Mouse (Mus musculus): ENCODE measurements around the gene Vmn2r116. TPM values are rescaled to one million over a fixed set of nuclear protein-coding genes. Genes with fewer than 3 reads are reported as not detected.
"Not testable (repeated sequence)": the region's sequence is repeated elsewhere in the genome, so short reads cannot be mapped to it uniquely, and the experiment has no call there.

Gene Vmn2r116
- polyA plus RNA-seq (2016; fragmentation: Nextera tagmentation; extraction: Ambion mirVana) = not detected in 2 replicates

- not testable (repeated sequence) for H3K4me3 ChIP-seq; H3K36me3 ChIP-seq (replicated peaks); H3K27ac ChIP-seq; DNase-seq (ENCODE audit: extremely low spot score, low spot score); H3K27me3 ChIP-seq (ENCODE audit: poor library complexity, severe bottlenecking); H3K9me3 ChIP-seq; H3K4me1 ChIP-seq
Observed at GRCm38 (mm10) chr17:23384304-23384703, at the start of gene Vmn2r116. TSS of gene Vmn2r116 (plus strand) at chr17:23384604.

GRCm38 (mm10) chr17:23343441-23343840, 41.0 kb upstream of the Vmn2r116 start, which contains the start of gene Vmn2r115:
TSS of gene Vmn2r115 (plus strand) at chr17:23343741.
- WGBS = 37% methylated on average over 2 of the region's 2 CpGs

GRCm38 (mm10) chr17:23351644-23352043, 32.8 kb upstream of the Vmn2r116 start:
- H3K4me1 ChIP-seq = no peaks in the 10 kb centered on the region
- H3K36me3 ChIP-seq (replicated peaks) = no peaks in the 10 kb centered on the region
- H3K4me3 ChIP-seq = no peak overlapping the region
- H3K27me3 ChIP-seq (ENCODE audit: poor library complexity, severe bottlenecking) = no peaks in the 10 kb centered on the region
- DNase-seq (ENCODE audit: extremely low spot score, low spot score) = no peak
- no peak overlapping the region for H3K27ac ChIP-seq
- H3K9me3 ChIP-seq = peaks cover 9% of the 10 kb centered on the region
- 75% methylated on average over 1 of the region's 1 CpGs for WGBS

More at GRCm38 (mm10) chr17:23343441-23343840, 41.0 kb upstream of the Vmn2r116 start, which contains the start of gene Vmn2r115:
- peaks cover 13% of the 10 kb centered on the region; the same call in 1 of the 2 replicates for H3K9me3 ChIP-seq
- not testable (repeated sequence) for H3K4me1 ChIP-seq; H3K27me3 ChIP-seq (ENCODE audit: poor library complexity, severe bottlenecking); H3K4me3 ChIP-seq; H3K36me3 ChIP-seq (replicated peaks); DNase-seq (ENCODE audit: extremely low spot score, low spot score); H3K27ac ChIP-seq

- H3K4me3 ChIP-seq = no peak overlapping the region
- H3K27ac ChIP-seq = no peak overlapping the region
- DNase-seq (ENCODE audit: extremely low spot score, low spot score) = no peak
- WGBS = 81% methylated on average over 6 of the region's 6 CpGs
- H3K36me3 ChIP-seq (replicated peaks) = no peaks in the 10 kb centered on the region
- no peaks in the 10 kb centered on the region for H3K27me3 ChIP-seq (ENCODE audit: poor library complexity, severe bottlenecking)
- H3K4me1 ChIP-seq = no peaks in the 10 kb centered on the region
- H3K9me3 ChIP-seq = peaks cover 22% of the 10 kb centered on the region
Observed at GRCm38 (mm10) chr17:23433150-23433679, 48.8 kb downstream of the Vmn2r116 start.

Other genes with a start within 250 kb of the Vmn2r116 start
- gene Zfp40, start 191.4 kb upstream of the Vmn2r116 start, polyA plus RNA-seq (2016; fragmentation: Nextera tagmentation; extraction: Ambion mirVana) = 12.5 TPM in 2 replicates
- not detected in 2 replicates for gene Vmn2r114, start 72.1 kb upstream of the Vmn2r116 start, polyA plus RNA-seq (2016; fragmentation: Nextera tagmentation; extraction: Ambion mirVana)
- gene Vmn2r115, start 40.9 kb upstream of the Vmn2r116 start, polyA plus RNA-seq (2016; fragmentation: Nextera tagmentation; extraction: Ambion mirVana) = not detected in 2 replicates
- gene Vmn2r117, start 95.1 kb downstream of the Vmn2r116 start, polyA plus RNA-seq (2016; fragmentation: Nextera tagmentation; extraction: Ambion mirVana) = not detected in 2 replicates
- 27.6 and 29.9 TPM in 2 replicates for gene Zfp213, start 179.6 kb downstream of the Vmn2r116 start, polyA plus RNA-seq (2016; fragmentation: Nextera tagmentation; extraction: Ambion mirVana)
- gene Zfp13, start 214.9 kb downstream of the Vmn2r116 start, polyA plus RNA-seq (2016; fragmentation: Nextera tagmentation; extraction: Ambion mirVana) = 22.1 and 22.2 TPM in 2 replicates
- gene Zscan10, start 216.3 kb downstream of the Vmn2r116 start, polyA plus RNA-seq (2016; fragmentation: Nextera tagmentation; extraction: Ambion mirVana) = 0.42 and 0.65 TPM in 2 replicates

Data from forebrain, embryonic 10.5 days (tissue).